Mouse (Mus musculus): ENCODE results near the gene Slc50a1. TPM values are rescaled to one million over a fixed set of nuclear protein-coding genes. Genes with fewer than 3 reads are reported as not detected.

Gene Slc50a1
- total and polyA plus RNA-seq, 3 experiments: 22.5 to 45.9 TPM; not detected in 1

DNA sequence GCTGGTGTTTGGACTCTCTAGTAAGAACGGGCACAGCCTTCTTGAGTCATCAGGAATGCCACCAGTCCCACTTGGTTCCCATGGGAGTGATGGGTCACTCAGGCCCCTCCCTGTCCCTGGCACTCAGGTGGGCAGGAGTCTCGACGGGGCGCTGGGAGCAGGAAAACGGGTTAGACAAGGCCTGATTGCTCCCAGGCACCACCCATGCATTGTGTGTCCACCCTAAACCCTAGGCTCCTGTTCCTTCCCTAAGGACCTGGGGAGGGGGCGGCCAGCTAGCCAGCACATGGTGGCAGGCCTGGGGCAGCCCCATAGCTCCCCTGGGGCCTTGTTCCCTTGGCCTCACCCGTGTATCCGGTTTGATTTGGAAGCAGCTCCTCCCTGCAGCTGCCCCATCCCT, 47.9 kb upstream of the Slc50a1 start:
- Histone ChIP-seq H3K79me2 (ENCODE audit: control insufficient read depth, insufficient read depth, low read length, poor library complexity) (no peaks in the 10 kb centered on the region), H3K36me3 (ENCODE audit: control insufficient read depth in 1 of 2, insufficient read depth in 2 of 2, low read length in 2 of 2) (no peaks in the 10 kb centered on the region), H3K4me3 (ENCODE audit: control insufficient read depth in 1 of 2, insufficient read depth in 1 of 2, low read depth in 2 of 2, low read length in 2 of 2) (no peak overlapping the region), H3K27me3 (ENCODE audit: control insufficient read depth in 1 of 2, insufficient read depth in 2 of 2, low read length in 2 of 2) (peaks cover 21 to 26% of the 10 kb centered on the region in 2 experiments), H3K4me1 (ENCODE audit: control insufficient read depth in 1 of 2, insufficient read depth in 2 of 2, low read length in 2 of 2) (peaks cover 4 to 8% of the 10 kb centered on the region in 2 experiments), H3K9ac (ENCODE audit: control insufficient read depth, low read depth, low read length, poor library complexity, severe bottlenecking) (no peak overlapping the region), H3K9me3 (replicated peaks; ENCODE audit: insufficient read depth, low read length) (no peaks in the 10 kb centered on the region), H3K27ac (ENCODE audit: control insufficient read depth, low read depth, low read length) (no peak overlapping the region)
- DNase-seq (ENCODE audit: low read depth, low spot score): no peak
- no peak for TF ChIP-seq MAX (IDR thresholded peaks at IDR 0.05; ENCODE audit: low read length)
- no peak for TF ChIP-seq MAZ (IDR thresholded peaks at IDR 0.05; ENCODE audit: low read depth, low read length)
- no peak for TF ChIP-seq TAL1 (IDR thresholded peaks at IDR 0.05; ENCODE audit: low read length)
- no peak for TF ChIP-seq TBP (IDR thresholded peaks at IDR 0.05; ENCODE audit: low read depth, low read length)
- TF ChIP-seq ETS1 (IDR thresholded peaks at IDR 0.05; ENCODE audit: low read depth, low read length): no peak
- TF ChIP-seq E2F4 (IDR thresholded peaks at IDR 0.05; ENCODE audit: borderline replicate concordance, low read depth, low read length): no peak
- TF ChIP-seq RAD21 (IDR thresholded peaks at IDR 0.05; ENCODE audit: low read depth, low read length): no peak
- no peak for TF ChIP-seq MYC (IDR thresholded peaks at IDR 0.05; ENCODE audit: low read depth, low read length)
- no peak for TF ChIP-seq POLR2A (IDR thresholded peaks at IDR 0.05; ENCODE audit: control insufficient read depth in 1 of 2, insufficient read depth in 1 of 2, low read depth in 1 of 2, low read length in 2 of 2, poor library complexity in 1 of 2)
- TF ChIP-seq USF2 (IDR thresholded peaks at IDR 0.05; ENCODE audit: borderline replicate concordance in 1 of 2, insufficient read depth in 1 of 2, low read depth in 1 of 2, low read length in 2 of 2): no peak
- no peak for TF ChIP-seq SIN3A (IDR thresholded peaks at IDR 0.05; ENCODE audit: low read length)
- no peak for TF ChIP-seq MXI1 (IDR thresholded peaks at IDR 0.05; ENCODE audit: low read depth, low read length)
- TF ChIP-seq MEF2A (IDR thresholded peaks at IDR 0.05; ENCODE audit: extremely low read depth, insufficient replicate concordance, low read depth, low read length, poor library complexity, severe bottlenecking): no peak
- no peak for TF ChIP-seq POLR2AphosphoS2 (IDR thresholded peaks at IDR 0.05; ENCODE audit: low read length)
- TF ChIP-seq NELFE (IDR thresholded peaks at IDR 0.05; ENCODE audit: low read depth, low read length): no peak
- TF ChIP-seq BHLHE40 (IDR thresholded peaks at IDR 0.05; ENCODE audit: borderline replicate concordance, low read depth, low read length): no peak
- TF ChIP-seq MYB (IDR thresholded peaks at IDR 0.05; ENCODE audit: low read depth, low read length): no peak
- no peak for TF ChIP-seq CHD1 (IDR thresholded peaks at IDR 0.05; ENCODE audit: low read depth, low read length)
- TF ChIP-seq ZC3H11A (IDR thresholded peaks at IDR 0.05; ENCODE audit: low read depth, low read length): no peak
- no peak for TF ChIP-seq ZNF384 (IDR thresholded peaks at IDR 0.05; ENCODE audit: low read depth, low read length)

DNA sequence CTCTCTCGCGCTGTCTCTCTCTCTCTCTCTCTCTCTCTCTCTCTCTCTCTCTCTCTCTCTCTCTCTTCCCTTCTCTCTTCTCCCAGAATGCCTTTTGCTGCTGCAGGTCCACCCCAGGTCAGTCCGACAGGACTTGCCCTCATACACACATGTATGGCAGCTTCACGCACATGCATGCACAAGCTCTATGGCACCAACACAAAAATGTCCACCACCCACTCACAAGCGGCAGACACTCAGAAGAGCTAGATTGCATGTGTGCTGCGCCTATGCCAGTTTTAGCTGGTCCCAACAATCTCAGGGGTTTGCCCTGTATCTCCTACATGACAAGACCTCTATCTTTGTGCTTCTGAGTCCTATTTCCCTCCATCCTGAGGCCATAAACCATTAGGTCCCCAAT, 46.9 kb upstream of the Slc50a1 start:
- no peaks in the 10 kb centered on the region for H3K9me3 ChIP-seq (replicated peaks; ENCODE audit: insufficient read depth, low read length)
- TF ChIP-seq E2F4 (IDR thresholded peaks at IDR 0.05; ENCODE audit: borderline replicate concordance, low read depth, low read length): no peak
- 0 out of 2 replicates have a peak, but pooled peaks have one; percentile 11 for TF ChIP-seq SIN3A (IDR thresholded peaks at IDR 0.05; ENCODE audit: low read length)
- H3K4me1 ChIP-seq (ENCODE audit: control insufficient read depth in 1 of 2, insufficient read depth in 2 of 2, low read length in 2 of 2): peaks cover 4 to 5% of the 10 kb centered on the region in 2 experiments

More for the DNA sequence above, 46.9 kb upstream of the Slc50a1 start:
- Histone ChIP-seq H3K79me2 (ENCODE audit: control insufficient read depth, insufficient read depth, low read length, poor library complexity) (no peaks in the 10 kb centered on the region), H3K9ac (ENCODE audit: control insufficient read depth, low read depth, low read length, poor library complexity, severe bottlenecking) (no peak overlapping the region), H3K36me3 (ENCODE audit: control insufficient read depth in 1 of 2, insufficient read depth in 2 of 2, low read length in 2 of 2) (no peaks in the 10 kb centered on the region), H3K27ac (ENCODE audit: control insufficient read depth, low read depth, low read length) (no peak overlapping the region), H3K27me3 (ENCODE audit: control insufficient read depth in 1 of 2, insufficient read depth in 2 of 2, low read length in 2 of 2) (peaks cover 27% of the 10 kb centered on the region in 2 experiments), H3K4me3 (ENCODE audit: control insufficient read depth in 1 of 2, insufficient read depth in 1 of 2, low read depth in 2 of 2, low read length in 2 of 2) (no peak overlapping the region)
- no peak for DNase-seq (ENCODE audit: low read depth, low spot score)

Measured in MEL (cell line).